In the genomic region with DNA sequence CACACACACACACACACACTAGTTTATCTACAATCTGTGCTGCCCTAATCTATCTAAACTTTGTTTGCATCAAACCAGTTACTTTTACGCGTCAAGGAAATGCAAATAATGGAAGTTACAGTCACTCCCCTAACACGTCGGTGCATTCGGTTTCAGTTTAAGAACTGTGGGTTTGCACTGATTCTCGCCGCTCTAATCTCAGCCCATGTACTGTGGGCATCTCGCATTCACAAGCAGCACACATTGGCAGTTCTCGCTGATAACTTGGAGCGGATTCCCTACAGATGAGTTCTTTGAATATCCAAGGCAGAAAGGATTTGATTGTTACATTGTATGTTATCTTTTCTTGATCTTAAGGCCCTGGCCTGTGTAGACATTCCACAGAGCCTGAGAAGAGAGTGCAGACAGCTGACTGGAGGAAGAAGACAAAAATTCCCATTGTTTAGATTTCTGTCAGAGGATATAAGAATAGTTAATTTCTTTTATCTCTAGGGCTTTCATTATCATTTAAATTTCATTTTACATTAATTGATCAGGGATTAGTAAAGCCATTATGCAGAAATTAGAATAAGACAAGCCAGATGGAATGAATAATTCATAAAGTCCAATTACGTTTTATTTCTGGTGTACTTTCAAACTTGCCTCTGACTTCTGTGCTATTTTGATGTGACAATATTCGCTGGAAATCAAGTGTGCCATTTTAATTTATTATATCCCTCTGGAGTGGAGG, we compare ENCODE assay signal across 9 mouse cellular contexts.
DNase-seq lines count a peak whose midpoint lies in the region; ATAC-seq lines count a peak whose summit lies in the region.
"Had no signal": no experiment of that assay in that cellular context is flagged by ENCODE, and none has a peak within 500 bp of the region (broad histone marks: within the 10 kb centered on the region; RNA-seq: fewer than 3 reads in every experiment).

No protein-coding gene starts in this region.

- H3K9me3 ChIP-seq in hindbrain, embryonic 13.5 days, result no peaks in the 10 kb centered on the region
- H3K9me3 ChIP-seq in hindbrain, embryonic 11.5 days (ENCODE audit: control insufficient read depth, low read length), result no peaks in the 10 kb centered on the region
- no peaks in the 10 kb centered on the region for H3K9me3 ChIP-seq in embryonic facial prominence, embryonic 10.5 days
- H3K9me3 ChIP-seq in forebrain, embryonic 16.5 days (ENCODE audit: control insufficient read depth, low read length), result no peaks in the 10 kb centered on the region
- no peaks in the 10 kb centered on the region for H3K9me3 ChIP-seq in midbrain, embryonic 14.5 days (ENCODE audit: control insufficient read depth, low read length)
- H3K9me3 ChIP-seq: liver, embryonic 13.5 days had no signal

- intact Hi-C loops in left cerebral cortex, postnatal 14 days (cut with DNase I), result loop anchor here (5.0 kb wide), 1 partner anchor 143 kb away; no protein-coding TSS in a partner anchor

- DNase-seq in hindbrain, embryonic 11.5 days (ENCODE audit: low spot score), result no peak
- no peak for DNase-seq in embryonic facial prominence, embryonic 10.5 days (ENCODE audit: low spot score)
- peak; percentile 48 for DNase-seq in midbrain, embryonic 14.5 days
- no peak for DNase-seq in adrenal gland, postnatal 36 days
- no peak for DNase-seq in left cerebral cortex, postnatal 14 days (ENCODE audit: low spot score in 2 of 2)
- DNase-seq: liver, embryonic 13.5 days had no signal

- H3K4me2 ChIP-seq in hindbrain, embryonic 13.5 days, result no peak overlapping the region; the same call in 1 of the 2 replicates
- no peak overlapping the region for H3K4me2 ChIP-seq in hindbrain, embryonic 11.5 days (replicated peaks; ENCODE audit: low read depth, low read length)
- peak overlapping the region; percentile 93 for H3K4me2 ChIP-seq in forebrain, embryonic 16.5 days (ENCODE audit: low read length)
- peak overlapping the region; percentile 98; the same call in 1 of the 2 replicates for H3K4me2 ChIP-seq in midbrain, embryonic 14.5 days (ENCODE audit: low read length)

- peaks cover 3% of the 10 kb centered on the region; the same call in 1 of the 2 replicates for H3K4me1 ChIP-seq in hindbrain, embryonic 13.5 days (replicated peaks)
- H3K4me1 ChIP-seq in hindbrain, embryonic 11.5 days (replicated peaks; ENCODE audit: control insufficient read depth, insufficient read depth, low read length), result no peaks in the 10 kb centered on the region
- peaks cover 13% of the 10 kb centered on the region for H3K4me1 ChIP-seq in embryonic facial prominence, embryonic 10.5 days
- peaks cover 22% of the 10 kb centered on the region for H3K4me1 ChIP-seq in forebrain, embryonic 16.5 days (replicated peaks; ENCODE audit: control insufficient read depth, insufficient read depth, low read length)
- peaks cover 5% of the 10 kb centered on the region; the same call in 1 of the 2 replicates for H3K4me1 ChIP-seq in midbrain, embryonic 14.5 days (ENCODE audit: control insufficient read depth, insufficient read depth, low read length)
- H3K4me1 ChIP-seq: liver, embryonic 13.5 days had no signal

- WGBS in hindbrain, embryonic 13.5 days, result 67% methylated on average over 12 of the region's 12 CpGs
- 72% methylated on average over 12 of the region's 12 CpGs for WGBS in hindbrain, embryonic 11.5 days
- WGBS in embryonic facial prominence, embryonic 10.5 days, result 68% methylated on average over 12 of the region's 12 CpGs
- WGBS in forebrain, embryonic 16.5 days, result 25% methylated on average over 12 of the region's 12 CpGs
- WGBS in midbrain, embryonic 14.5 days, result 47% methylated on average over 12 of the region's 12 CpGs

- ATAC-seq in hindbrain, embryonic 13.5 days (ENCODE audit: low FRiP score), result 0 out of 2 replicates have a peak, but pooled peaks have one; percentile 16
- ATAC-seq in hindbrain, embryonic 11.5 days (ENCODE audit: low FRiP score), result no peak
- ATAC-seq in forebrain, embryonic 16.5 days, result peak; percentile 57
- 0 out of 2 replicates have a peak, but pooled peaks have one; percentile 5 for ATAC-seq in midbrain, embryonic 14.5 days (ENCODE audit: low FRiP score, low TSS enrichment)
- ATAC-seq: CD4-positive, CD25-positive, alpha-beta regulatory T cell, adult 4 months had no signal

- H3K9ac ChIP-seq in hindbrain, embryonic 13.5 days, result no peak overlapping the region
- H3K9ac ChIP-seq in hindbrain, embryonic 11.5 days (ENCODE audit: low read depth, low read length), result no peak overlapping the region
- peak overlapping the region; percentile 62; the same call in 1 of the 2 replicates for H3K9ac ChIP-seq in forebrain, embryonic 16.5 days (replicated peaks; ENCODE audit: low read depth, low read length)
- H3K9ac ChIP-seq in midbrain, embryonic 14.5 days (replicated peaks; ENCODE audit: low read length), result no peak overlapping the region

- H3K4me3 ChIP-seq in hindbrain, embryonic 13.5 days, result no peak overlapping the region
- H3K4me3 ChIP-seq in hindbrain, embryonic 11.5 days (ENCODE audit: low read depth, low read length), result no peak overlapping the region
- no peak overlapping the region for H3K4me3 ChIP-seq in embryonic facial prominence, embryonic 10.5 days
- H3K4me3 ChIP-seq in forebrain, embryonic 16.5 days (replicated peaks; ENCODE audit: low read length), result no peak overlapping the region; the same call in 1 of the 2 replicates
- no peak overlapping the region for H3K4me3 ChIP-seq in midbrain, embryonic 14.5 days (replicated peaks; ENCODE audit: low read depth, low read length)

- no peak overlapping the region for H3K27ac ChIP-seq in hindbrain, embryonic 13.5 days
- H3K27ac ChIP-seq in hindbrain, embryonic 11.5 days (ENCODE audit: low read depth, low read length), result no peak overlapping the region
- 0 out of 2 replicates have a peak overlapping the region, but pooled peaks have one; percentile 59 for H3K27ac ChIP-seq in embryonic facial prominence, embryonic 10.5 days (replicated peaks)
- peak overlapping the region; percentile 70 for H3K27ac ChIP-seq in forebrain, embryonic 16.5 days (ENCODE audit: low read length)
- no peak overlapping the region for H3K27ac ChIP-seq in midbrain, embryonic 14.5 days (replicated peaks; ENCODE audit: low read depth, low read length)
- H3K27ac ChIP-seq: liver, embryonic 13.5 days had no signal

- no peaks in the 10 kb centered on the region for H3K36me3 ChIP-seq in hindbrain, embryonic 13.5 days
- no peaks in the 10 kb centered on the region for H3K36me3 ChIP-seq in hindbrain, embryonic 11.5 days (ENCODE audit: control insufficient read depth, insufficient read depth, low read length)
- H3K36me3 ChIP-seq in embryonic facial prominence, embryonic 10.5 days (replicated peaks), result no peaks in the 10 kb centered on the region
- H3K36me3 ChIP-seq in forebrain, embryonic 16.5 days (ENCODE audit: control insufficient read depth, insufficient read depth), result no peaks in the 10 kb centered on the region
- H3K36me3 ChIP-seq in midbrain, embryonic 14.5 days (ENCODE audit: control insufficient read depth, insufficient read depth, low read length), result no peaks in the 10 kb centered on the region
- H3K36me3 ChIP-seq: liver, embryonic 13.5 days had no signal

- peaks cover 9% of the 10 kb centered on the region; the same call in 1 of the 2 replicates for H3K27me3 ChIP-seq in hindbrain, embryonic 13.5 days
- no peaks in the 10 kb centered on the region for H3K27me3 ChIP-seq in hindbrain, embryonic 11.5 days (ENCODE audit: control insufficient read depth, insufficient read depth, low read length)
- H3K27me3 ChIP-seq in embryonic facial prominence, embryonic 10.5 days (replicated peaks; ENCODE audit: low read depth, poor library complexity, severe bottlenecking), result peaks cover 6% of the 10 kb centered on the region; the same call in 1 of the 2 replicates
- no peaks in the 10 kb centered on the region for H3K27me3 ChIP-seq in forebrain, embryonic 16.5 days (replicated peaks; ENCODE audit: control insufficient read depth, insufficient read depth, low read length)
- H3K27me3 ChIP-seq in midbrain, embryonic 14.5 days (ENCODE audit: control insufficient read depth, insufficient read depth, low read length), result no peaks in the 10 kb centered on the region; the same call in 1 of the 2 replicates

Comparison
In these comparisons a context has a peak if more than half of its experiments do, and no peak if none do; other contexts are left out.
1. H3K27ac ChIP-seq: peak in embryonic facial prominence, embryonic 10.5 days (single experiment) and forebrain, embryonic 16.5 days (single experiment); none in hindbrain, embryonic 13.5 days (single experiment), hindbrain, embryonic 11.5 days (single experiment) and midbrain, embryonic 14.5 days (single experiment).
2. H3K4me2 ChIP-seq: peak in forebrain, embryonic 16.5 days (single experiment) and midbrain, embryonic 14.5 days (single experiment); none in hindbrain, embryonic 13.5 days (single experiment) and hindbrain, embryonic 11.5 days (single experiment).